Mouse (Mus musculus) lung, postnatal 0 days (tissue): Measurements from ENCODE around the gene Sytl3.

Source experiments
- CTCF ChIP-seq: IDR thresholded peaks from 2 replicates; pipeline ENCODE4 v1.5.1; 2016; ENCODE audit warnings: antibody characterized with exemption, mild to moderate bottlenecking
- EP300 ChIP-seq: IDR thresholded peaks from 2 replicates; pipeline ENCODE4 v1.6.1; 2016; ENCODE audit warnings: antibody characterized with exemption, mild to moderate bottlenecking, control low read depth

DNA sequence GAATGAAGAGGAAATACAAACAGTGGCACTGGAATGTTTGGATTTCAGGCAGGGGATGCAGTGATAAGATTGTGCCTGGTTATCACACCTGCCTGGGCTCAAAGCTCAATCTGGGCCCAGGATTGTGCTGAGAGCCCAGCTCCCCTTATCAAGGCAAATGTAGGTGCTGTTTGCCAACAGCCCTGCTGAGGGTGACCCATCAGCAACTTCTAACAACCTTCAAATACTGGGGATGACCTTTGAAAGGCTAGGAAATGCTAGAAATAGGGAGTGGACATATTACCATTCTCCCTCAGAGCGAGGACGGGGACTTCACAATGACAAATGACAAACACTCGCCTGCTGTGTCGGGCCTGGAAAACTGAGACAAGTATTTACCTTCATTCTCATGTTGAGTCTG, 107.9 kb downstream of the Sytl3 start:
- TF ChIP-seq EP300: no peak
- TF ChIP-seq CTCF: no peak
